In the genomic region with DNA sequence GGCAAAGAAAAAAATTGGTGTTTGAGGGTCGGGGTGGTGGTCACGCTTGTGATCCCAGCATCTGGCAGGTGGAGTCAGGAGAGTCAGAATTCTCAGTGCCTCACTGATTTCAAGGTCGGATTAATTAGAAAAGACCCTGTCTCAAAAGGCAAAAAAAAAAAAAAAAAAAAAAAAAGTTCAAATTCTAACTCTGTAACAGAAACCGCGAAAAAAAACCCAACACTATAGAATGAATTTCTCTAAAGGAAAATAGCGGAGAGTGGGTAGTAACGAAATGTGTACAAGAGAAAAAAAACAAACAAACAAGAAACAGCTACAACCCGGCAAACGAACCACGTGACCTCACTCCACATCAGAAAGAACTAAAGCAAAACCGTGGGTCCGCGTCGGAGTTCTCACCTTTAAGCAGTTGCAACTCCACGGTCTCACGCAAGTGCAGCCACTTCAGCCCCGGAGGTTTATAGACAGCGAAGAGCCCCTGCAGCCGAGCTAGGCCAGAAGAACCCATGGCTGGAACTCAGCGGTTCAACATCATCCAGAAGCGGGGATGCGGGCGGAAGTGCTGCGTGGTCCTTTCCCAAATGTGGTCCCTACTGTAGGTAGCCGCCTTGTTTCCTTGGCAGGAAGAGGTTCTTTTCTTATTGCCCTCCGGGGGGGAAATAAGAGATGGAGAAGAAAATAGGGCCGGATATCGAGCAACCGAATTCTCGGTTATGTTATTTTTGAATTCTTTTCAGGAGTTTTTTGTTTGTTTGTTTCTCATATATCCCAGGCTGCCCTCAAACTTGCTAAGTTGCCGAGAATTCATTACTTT, we compare ENCODE assay signal across 8 mouse cellular contexts. TPM values are rescaled to one million over a fixed set of nuclear protein-coding genes. Genes with fewer than 3 reads are reported as not detected.
A peak's percentile ranks its signal among the peaks of the same experiment; 100 is the strongest.
DNase-seq lines count a peak whose midpoint lies in the region; ATAC-seq lines count a peak whose summit lies in the region.

A gene (plus strand): TSS at position 390 of the 814 bp plus-strand sequence.

- peak; percentile 91 for ATAC-seq in forebrain, embryonic 11.5 days (replicated peaks; ENCODE audit: low FRiP score)
- peak; percentile 85 for ATAC-seq in heart, embryonic 16.5 days (replicated peaks; ENCODE audit: extremely low read depth, insufficient read depth, low FRiP score)
- ATAC-seq in liver, embryonic 15.5 days (ENCODE audit: insufficient read depth): peak; percentile 85
- ATAC-seq in neural tube, embryonic 12.5 days (ENCODE audit: low FRiP score, low read depth): peak; percentile 90

- 2% methylated on average over 31 of the region's 31 CpGs for WGBS in forebrain, embryonic 11.5 days
- WGBS in heart, embryonic 16.5 days: 2% methylated on average over 31 of the region's 31 CpGs
- 1% methylated on average over 31 of the region's 31 CpGs for WGBS in liver, embryonic 15.5 days (ENCODE audit: insufficient replicate concordance)
- 1% methylated on average over 31 of the region's 31 CpGs for WGBS in neural tube, embryonic 12.5 days

- H3K4me3 ChIP-seq in forebrain, embryonic 11.5 days (ENCODE audit: low read depth, low read length): peak within 1 kb of the TSS; percentile 67
- peak within 1 kb of the TSS; percentile 73 for H3K4me3 ChIP-seq in heart, embryonic 16.5 days (ENCODE audit: low read length)
- peak within 1 kb of the TSS; percentile 73 for H3K4me3 ChIP-seq in liver, embryonic 15.5 days (replicated peaks)
- peak within 1 kb of the TSS; percentile 60 for H3K4me3 ChIP-seq in neural tube, embryonic 12.5 days

- peaks cover under 1% of the 10 kb centered on the region; the same call in 1 of the 2 replicates for H3K9me3 ChIP-seq in forebrain, embryonic 11.5 days (ENCODE audit: control insufficient read depth, low read length)
- no peaks in the 10 kb centered on the region for H3K9me3 ChIP-seq in heart, embryonic 16.5 days (replicated peaks; ENCODE audit: control insufficient read depth, low read length)
- no peaks in the 10 kb centered on the region for H3K9me3 ChIP-seq in liver, embryonic 15.5 days (replicated peaks)
- H3K9me3 ChIP-seq in neural tube, embryonic 12.5 days: no peaks in the 10 kb centered on the region

- H3K36me3 ChIP-seq in forebrain, embryonic 11.5 days (ENCODE audit: control insufficient read depth, insufficient read depth, low read length): peaks cover 20% of the 10 kb centered on the region
- H3K36me3 ChIP-seq in heart, embryonic 16.5 days (ENCODE audit: control insufficient read depth, insufficient read depth): peaks cover 37% of the 10 kb centered on the region
- H3K36me3 ChIP-seq in liver, embryonic 15.5 days (replicated peaks): peaks cover 41% of the 10 kb centered on the region
- peaks cover 59% of the 10 kb centered on the region for H3K36me3 ChIP-seq in neural tube, embryonic 12.5 days

- 0 out of 2 replicates have a peak within 1 kb of the TSS, but pooled peaks have one; percentile 10 for H3K27ac ChIP-seq in forebrain, embryonic 11.5 days (ENCODE audit: low read depth, low read length)
- H3K27ac ChIP-seq in heart, embryonic 16.5 days (ENCODE audit: low read length): peak within 1 kb of the TSS; percentile 77
- peak within 1 kb of the TSS; percentile 83 for H3K27ac ChIP-seq in liver, embryonic 15.5 days (replicated peaks)
- no peak within 1 kb of the TSS for H3K27ac ChIP-seq in neural tube, embryonic 12.5 days

- H3K27me3 ChIP-seq in forebrain, embryonic 11.5 days (ENCODE audit: control insufficient read depth, insufficient read depth, low read length): no peaks in the 10 kb centered on the region
- no peaks in the 10 kb centered on the region for H3K27me3 ChIP-seq in heart, embryonic 16.5 days (ENCODE audit: control insufficient read depth, insufficient read depth, low read length)
- no peaks in the 10 kb centered on the region for H3K27me3 ChIP-seq in liver, embryonic 15.5 days
- H3K27me3 ChIP-seq in neural tube, embryonic 12.5 days (replicated peaks): no peaks in the 10 kb centered on the region

- peak; percentile 84 to 92 for DNase-seq in CD8-positive naive resting alpha-beta T cell, adult 2 months (ENCODE audit: low read depth in 2 of 2, low spot score in 2 of 2)
- DNase-seq in c-Kit-positive CD71-negative TER-119-negative erythroid progenitor cells, embryonic 14.5 days (ENCODE audit: low read depth): peak; percentile 97
- peak; percentile 89 for DNase-seq in forebrain, embryonic 11.5 days (ENCODE audit: low spot score)
- DNase-seq in kidney, postnatal 36 days: peak; percentile 93 to 96
- DNase-seq in telencephalon, adult 2 months (ENCODE audit: low read depth, low spot score): peak; percentile 98

- peak within 1 kb of the TSS; percentile 89 for H3K4me2 ChIP-seq in forebrain, embryonic 11.5 days (ENCODE audit: low read depth, low read length, severe bottlenecking)
- H3K4me2 ChIP-seq in heart, embryonic 16.5 days (ENCODE audit: low read depth, low read length): peak within 1 kb of the TSS; percentile 86
- H3K4me2 ChIP-seq in liver, embryonic 15.5 days: peak within 1 kb of the TSS; percentile 89
- H3K4me2 ChIP-seq in neural tube, embryonic 12.5 days (replicated peaks): peak within 1 kb of the TSS; percentile 78

- H3K4me1 ChIP-seq in forebrain, embryonic 11.5 days (replicated peaks; ENCODE audit: control insufficient read depth, insufficient read depth, low read length): peaks cover 5% of the 10 kb centered on the region; the same call in 1 of the 2 replicates
- peaks cover 8% of the 10 kb centered on the region for H3K4me1 ChIP-seq in heart, embryonic 16.5 days (ENCODE audit: control insufficient read depth, insufficient read depth, low read length)
- H3K4me1 ChIP-seq in liver, embryonic 15.5 days (replicated peaks): peaks cover 20% of the 10 kb centered on the region
- H3K4me1 ChIP-seq in neural tube, embryonic 12.5 days: peaks cover 15% of the 10 kb centered on the region

- peak within 1 kb of the TSS; percentile 83 for H3K9ac ChIP-seq in forebrain, embryonic 11.5 days (ENCODE audit: low read length)
- H3K9ac ChIP-seq in heart, embryonic 16.5 days (ENCODE audit: low read length): peak within 1 kb of the TSS; percentile 76
- peak within 1 kb of the TSS; percentile 65 for H3K9ac ChIP-seq in liver, embryonic 15.5 days
- H3K9ac ChIP-seq in neural tube, embryonic 12.5 days: peak within 1 kb of the TSS; percentile 71

RNA-seq across cellular contexts. Expression of the gene that starts here (rescaled TPM):
- 38.2 and 40.5 TPM in 2 replicates for polyA plus RNA-seq in forebrain, embryonic 11.5 days (2014; fragmentation: Nextera tagmentation; extraction: Ambion mirVana)
- polyA plus RNA-seq in heart, embryonic 16.5 days (2015; fragmentation: Nextera tagmentation; extraction: Ambion mirVana): 27.2 and 31.4 TPM in 2 replicates
- polyA plus RNA-seq in liver, embryonic 15.5 days (2015; fragmentation: Nextera tagmentation; extraction: Ambion mirVana): 11.4 and 11.7 TPM in 2 replicates
- polyA plus RNA-seq in neural tube, embryonic 12.5 days (2016; fragmentation: Nextera tagmentation; extraction: Ambion mirVana): 32.7 and 36.4 TPM in 2 replicates
